26 mouse cellular contexts compared by ENCODE assay signal in genomic region chr8:75070297-75070696, GRCm38 (mm10). TPM values are rescaled to one million over a fixed set of nuclear protein-coding genes. Genes with fewer than 3 reads are reported as not detected.
DNase-seq lines count a peak whose midpoint lies in the region; ATAC-seq and TF ChIP-seq lines count a peak whose summit lies in the region.
"Had no signal": no experiment of that assay in that cellular context is flagged by ENCODE, and none has a peak within 500 bp of the region (broad histone marks: within the 10 kb centered on the region; RNA-seq: fewer than 3 reads in every experiment).

No protein-coding gene starts in this region.

- 0 out of 2 replicates have a peak, but pooled peaks cover 1% of the 10 kb centered on the region for H3K4me1 ChIP-seq in heart, postnatal 0 days (ENCODE audit: control insufficient read depth, insufficient read depth)
- H3K4me1 ChIP-seq in kidney, adult 2 months (ENCODE audit: control insufficient read depth, insufficient read depth, low read length) = no peaks in the 10 kb centered on the region; the same call in 1 of the 2 replicates
- H3K4me1 ChIP-seq in neural tube, embryonic 15.5 days = peaks cover 3% of the 10 kb centered on the region
- H3K4me1 ChIP-seq: forebrain, embryonic 13.5 days; hindbrain, embryonic 15.5 days; lung, embryonic 15.5 days; midbrain, embryonic 10.5 days had no signal

- no peak for TF ChIP-seq CTCF in heart, postnatal 0 days (IDR thresholded peaks at IDR 0.05; ENCODE audit: low read depth)
- TF ChIP-seq CTCF in kidney, adult 2 months (conservative IDR thresholded peaks at IDR 0.05; ENCODE audit: insufficient read depth, insufficient read length, low read depth, low read length) = no peak

- H3K36me3 ChIP-seq in heart, postnatal 0 days (replicated peaks; ENCODE audit: control insufficient read depth, insufficient read depth, low read length) = peaks cover 22% of the 10 kb centered on the region
- no peaks in the 10 kb centered on the region for H3K36me3 ChIP-seq in kidney, adult 2 months (ENCODE audit: control insufficient read depth, insufficient read depth, low read length)
- H3K36me3 ChIP-seq in neural tube, embryonic 15.5 days = peaks cover 14% of the 10 kb centered on the region
- H3K36me3 ChIP-seq: hindbrain, embryonic 15.5 days; liver, embryonic 15.5 days; lung, embryonic 15.5 days had no signal

- no peaks in the 10 kb centered on the region for H3K9me3 ChIP-seq in heart, postnatal 0 days (replicated peaks; ENCODE audit: control insufficient read depth, low read length)
- H3K9me3 ChIP-seq in neural tube, embryonic 15.5 days (replicated peaks) = no peaks in the 10 kb centered on the region
- H3K9me3 ChIP-seq: embryonic facial prominence, embryonic 13.5 days; forebrain, embryonic 13.5 days; heart, embryonic 10.5 days; hindbrain, embryonic 15.5 days; liver, embryonic 15.5 days; lung, embryonic 15.5 days; midbrain, embryonic 10.5 days had no signal

- H3K27ac ChIP-seq in heart, postnatal 0 days (ENCODE audit: low read depth) = no peak overlapping the region
- no peak overlapping the region for H3K27ac ChIP-seq in kidney, adult 2 months (ENCODE audit: insufficient read depth, low read depth, low read length)
- no peak overlapping the region for H3K27ac ChIP-seq in neural tube, embryonic 15.5 days (replicated peaks)
- H3K27ac ChIP-seq: embryonic facial prominence, embryonic 13.5 days; forebrain, embryonic 13.5 days; heart, embryonic 10.5 days; hindbrain, embryonic 15.5 days; liver, embryonic 15.5 days; lung, embryonic 15.5 days; midbrain, embryonic 10.5 days; stomach, postnatal 0 days had no signal

- no peak overlapping the region for H3K4me2 ChIP-seq in heart, postnatal 0 days (ENCODE audit: low read depth, low read length)
- H3K4me2 ChIP-seq in neural tube, embryonic 15.5 days = no peak overlapping the region
- H3K4me2 ChIP-seq: embryonic facial prominence, embryonic 13.5 days; forebrain, embryonic 13.5 days; hindbrain, embryonic 15.5 days; liver, embryonic 15.5 days; lung, embryonic 15.5 days had no signal

- TF ChIP-seq POLR2A in kidney, adult 2 months (IDR thresholded peaks at IDR 0.05; ENCODE audit: low read depth, low read length) = no peak

- H3K4me3 ChIP-seq in heart, postnatal 0 days (ENCODE audit: low read depth, low read length) = no peak overlapping the region
- no peak overlapping the region for H3K4me3 ChIP-seq in kidney, adult 2 months (ENCODE audit: insufficient read depth, low read depth, low read length)
- H3K4me3 ChIP-seq in neural tube, embryonic 15.5 days (replicated peaks) = no peak overlapping the region
- H3K4me3 ChIP-seq: embryonic facial prominence, embryonic 13.5 days; erythroblast, embryonic 14.5 days; forebrain, embryonic 13.5 days; heart, embryonic 10.5 days; hindbrain, embryonic 15.5 days; liver, embryonic 15.5 days; lung, embryonic 15.5 days; midbrain, embryonic 10.5 days had no signal

- 87% methylated on average over 1 of the region's 1 CpGs for WGBS in heart, postnatal 0 days
- 41% methylated on average over 1 of the region's 1 CpGs for WGBS in kidney, adult 2 months
- WGBS in neural tube, embryonic 15.5 days = 96% methylated on average over 1 of the region's 1 CpGs

- no peaks in the 10 kb centered on the region for H3K27me3 ChIP-seq in heart, postnatal 0 days (ENCODE audit: control insufficient read depth, insufficient read depth, low read length)
- H3K27me3 ChIP-seq in kidney, adult 2 months (replicated peaks; ENCODE audit: control insufficient read depth, insufficient read depth, low read length) = no peaks in the 10 kb centered on the region
- no peaks in the 10 kb centered on the region for H3K27me3 ChIP-seq in neural tube, embryonic 15.5 days (replicated peaks)
- H3K27me3 ChIP-seq: embryonic facial prominence, embryonic 13.5 days; forebrain, embryonic 13.5 days; hindbrain, embryonic 15.5 days; liver, embryonic 15.5 days; lung, embryonic 15.5 days had no signal

- ATAC-seq in heart, postnatal 0 days (ENCODE audit: insufficient read depth, low read depth) = 0 out of 2 replicates have a peak, but pooled peaks have one; percentile 28
- ATAC-seq in neural tube, embryonic 15.5 days (ENCODE audit: low FRiP score) = peak; percentile 21; the same call in 1 of the 2 replicates
- ATAC-seq: CD4-positive, CD25-positive, alpha-beta regulatory T cell, adult 4 months; forebrain, embryonic 13.5 days had no signal

- no peak overlapping the region for H3K9ac ChIP-seq in heart, postnatal 0 days (replicated peaks; ENCODE audit: low read depth, low read length)
- no peak overlapping the region for H3K9ac ChIP-seq in neural tube, embryonic 15.5 days (replicated peaks)
- H3K9ac ChIP-seq: embryonic facial prominence, embryonic 13.5 days; forebrain, embryonic 13.5 days; hindbrain, embryonic 15.5 days; liver, embryonic 15.5 days; lung, embryonic 15.5 days had no signal

- no peak for TF ChIP-seq EP300 in heart, postnatal 0 days (IDR thresholded peaks at IDR 0.05; ENCODE audit: low read depth)

- DNase-seq in heart, postnatal 0 days (ENCODE audit: low spot score) = no peak
- DNase-seq in heart, adult 9 months (ENCODE audit: low spot score in 2 of 2) = no peak
- DNase-seq in kidney, adult 2 months = peak; percentile 36
- no peak for DNase-seq in kidney, adult 18-20 months
- DNase-seq in neural tube, embryonic 10.5 days (ENCODE audit: extremely low spot score, low spot score) = no peak
- no peak for DNase-seq in layer of hippocampus, postnatal 36 days
- DNase-seq: adrenal gland, postnatal 14 days; cerebellum, adult 2 months; cerebellum, postnatal 36 days; embryo, embryonic 11 days; heart, postnatal 10 days; lung, postnatal 36 days; right cerebral cortex, postnatal 14 days; thymus, adult 2 months; thymus, postnatal 4 days had no signal

RNA-seq across cellular contexts. Expression of gene Hmox1, which starts 23.1 kb away (rescaled TPM):
- total RNA-seq in heart, postnatal 0 days (2014; rRNA removed; ENCODE audit: low replicate concordance) = 22.9 and 29.2 TPM in 2 replicates
- 12.2 and 13.6 TPM in 2 replicates for polyA plus RNA-seq in heart, postnatal 0 days (2015; fragmentation: Nextera tagmentation; extraction: Ambion mirVana)
- 22.5 and 25.7 TPM in 2 replicates for polyA plus RNA-seq in kidney, adult 2 months (2012; rRNA removed)
- 13.5 and 14.2 TPM in 2 replicates for polyA plus RNA-seq in neural tube, embryonic 15.5 days (2015; fragmentation: Nextera tagmentation; extraction: Ambion mirVana)
- total RNA-seq in layer of hippocampus, postnatal 36 days (2021) = 1 to 10 TPM; 5.2 to 7.9 TPM

RNA-seq across cellular contexts. Expression of gene Tom1, which starts 36.8 kb away (rescaled TPM):
- 56.1 and 110 TPM in 2 replicates for total RNA-seq in heart, postnatal 0 days (2014; rRNA removed; ENCODE audit: low replicate concordance)
- polyA plus RNA-seq in heart, postnatal 0 days (2015; fragmentation: Nextera tagmentation; extraction: Ambion mirVana) = 68.7 and 75.8 TPM in 2 replicates
- polyA plus RNA-seq in kidney, adult 2 months (2012; rRNA removed) = 84.8 and 89.1 TPM in 2 replicates
- polyA plus RNA-seq in neural tube, embryonic 15.5 days (2015; fragmentation: Nextera tagmentation; extraction: Ambion mirVana) = 44.1 and 44.4 TPM in 2 replicates
- 10 to 100 TPM; 34.4 to 39.8 TPM for total RNA-seq in layer of hippocampus, postnatal 36 days (2021)

RNA-seq across cellular contexts. Expression of gene Mcm5, which starts 39.1 kb away (rescaled TPM):
- total RNA-seq in heart, postnatal 0 days (2014; rRNA removed; ENCODE audit: low replicate concordance) = 51.6 and 51.8 TPM in 2 replicates
- 20.9 and 23.8 TPM in 2 replicates for polyA plus RNA-seq in heart, postnatal 0 days (2015; fragmentation: Nextera tagmentation; extraction: Ambion mirVana)
- 5.7 and 6.0 TPM in 2 replicates for polyA plus RNA-seq in kidney, adult 2 months (2012; rRNA removed)
- 25.7 and 66.8 TPM in 2 replicates for polyA plus RNA-seq in neural tube, embryonic 15.5 days (2015; fragmentation: Nextera tagmentation; extraction: Ambion mirVana)
- 1 to 10 TPM; 6.0 TPM for total RNA-seq in layer of hippocampus, postnatal 36 days (2021)
